ENCODE assay signal across 15 mouse cellular contexts in the genomic region with DNA sequence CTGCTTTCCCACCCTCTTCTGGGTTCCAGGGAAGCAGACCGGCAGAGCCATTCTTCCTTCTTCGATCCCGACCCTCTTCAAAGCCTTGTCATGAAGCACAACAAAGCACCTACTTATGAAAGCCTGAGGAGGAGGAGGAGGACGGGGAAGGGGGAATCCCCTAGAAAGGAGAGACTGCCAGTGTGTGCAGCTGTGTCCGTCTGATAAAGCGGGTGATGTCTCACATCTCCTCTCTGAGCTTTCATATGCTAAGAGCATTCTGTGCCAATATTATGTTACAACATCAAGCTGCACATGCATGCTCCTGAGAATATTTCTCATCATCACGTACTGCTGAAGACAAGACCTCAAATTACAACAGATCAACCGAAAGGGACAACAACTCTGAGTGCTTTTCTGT.
"Had no signal": no experiment of that assay in that cellular context is flagged by ENCODE, and none has a peak within 500 bp of the region (broad histone marks: within the 10 kb centered on the region; RNA-seq: fewer than 3 reads in every experiment).

No protein-coding gene starts in this region.

- H3K4me3 ChIP-seq: left cerebral cortex, adult 2 months; liver, embryonic 13.5 days; midbrain, embryonic 12.5 days; myocyte; neural tube, embryonic 13.5 days had no signal

- H3K27me3 ChIP-seq: liver, embryonic 13.5 days; midbrain, embryonic 12.5 days; neural tube, embryonic 13.5 days had no signal

- DNase-seq: kidney, adult 2 months; kidney, postnatal 36 days; layer of hippocampus, postnatal 36 days; liver, embryonic 13.5 days; lung, adult 2 months; lung, postnatal 14 days; retina, postnatal 1 day; thymus, adult 18-20 months; thymus, postnatal 14 days; thymus, postnatal 4 days had no signal

- ATAC-seq: midbrain, embryonic 16.5 days had no signal

- H3K9me3 ChIP-seq: liver, embryonic 13.5 days; midbrain, embryonic 12.5 days; neural tube, embryonic 13.5 days had no signal
